ENCODE assay signal across 8 mouse cellular contexts in genomic region chr6:43666611-43667400, GRCm38 (mm10). TPM values are rescaled to one million over a fixed set of nuclear protein-coding genes. Genes with fewer than 3 reads are reported as not detected.
DNase-seq lines count a peak whose midpoint lies in the region; ATAC-seq and TF ChIP-seq lines count a peak whose summit lies in the region.

No protein-coding gene starts in this region.

- no peak for TF ChIP-seq POLR2A in cortical plate, adult 2 months (IDR thresholded peaks at IDR 0.05; ENCODE audit: extremely low read depth, insufficient read depth, low read length)
- no peak for TF ChIP-seq POLR2A in lung, adult 2 months (IDR thresholded peaks at IDR 0.05; ENCODE audit: borderline replicate concordance, extremely low read depth, low read depth, low read length)

- TF ChIP-seq CTCF in cortical plate, adult 2 months (IDR thresholded peaks at IDR 0.05; ENCODE audit: extremely low read depth, insufficient read depth, low read length), result no peak
- TF ChIP-seq CTCF in lung, adult 2 months (IDR thresholded peaks at IDR 0.05; ENCODE audit: insufficient read depth, low read length), result no peak

- ATAC-seq in kidney, embryonic 14.5 days (ENCODE audit: low FRiP score, low TSS enrichment), result peak; percentile 1; the same call in 1 of the 2 replicates
- ATAC-seq in hindbrain, embryonic 15.5 days (ENCODE audit: low FRiP score, low read depth), result no peak; the same call in 1 of the 2 replicates
- ATAC-seq in midbrain, embryonic 16.5 days, result peak; percentile 18

- H3K9me3 ChIP-seq in kidney, embryonic 14.5 days (ENCODE audit: control insufficient read depth, low read length), result peaks cover 3% of the 10 kb centered on the region; the same call in 1 of the 2 replicates
- no peaks in the 10 kb centered on the region for H3K9me3 ChIP-seq in hindbrain, embryonic 15.5 days
- H3K9me3 ChIP-seq in midbrain, embryonic 16.5 days (replicated peaks; ENCODE audit: control insufficient read depth, low read length, poor library complexity, severe bottlenecking), result no peaks in the 10 kb centered on the region

- peak overlapping the region; percentile 91; the same call in 1 of the 2 replicates for H3K27ac ChIP-seq in kidney, embryonic 14.5 days (ENCODE audit: low read depth, low read length)
- peak overlapping the region; percentile 83 for H3K27ac ChIP-seq in cortical plate, adult 2 months (ENCODE audit: insufficient read depth, low read length)
- peak overlapping the region; percentile 96 for H3K27ac ChIP-seq in hindbrain, embryonic 15.5 days (replicated peaks)
- H3K27ac ChIP-seq in midbrain, embryonic 16.5 days (ENCODE audit: low read length), result peak overlapping the region; percentile 96

- no peaks in the 10 kb centered on the region for H3K27me3 ChIP-seq in kidney, embryonic 14.5 days (ENCODE audit: control insufficient read depth, insufficient read depth, low read length)
- no peaks in the 10 kb centered on the region for H3K27me3 ChIP-seq in hindbrain, embryonic 15.5 days
- no peaks in the 10 kb centered on the region for H3K27me3 ChIP-seq in midbrain, embryonic 16.5 days (ENCODE audit: control insufficient read depth, insufficient read depth, low read depth, low read length)

- WGBS in kidney, embryonic 14.5 days, result 88% methylated on average over 7 of the region's 7 CpGs
- WGBS in hindbrain, embryonic 15.5 days, result 84% methylated on average over 7 of the region's 7 CpGs
- 85% methylated on average over 7 of the region's 7 CpGs for WGBS in midbrain, embryonic 16.5 days
- WGBS in lung, adult 2 months, result 75% methylated on average over 7 of the region's 7 CpGs

- no peak for DNase-seq in kidney, postnatal 10 days
- DNase-seq in yolk sac, embryonic 10.5 days (ENCODE audit: low spot score), result no peak
- no peak for DNase-seq in lung, adult 2 months
- no peak for DNase-seq in spleen, postnatal 36 days (ENCODE audit: low spot score in 2 of 2)

- H3K4me2 ChIP-seq in kidney, embryonic 14.5 days (replicated peaks; ENCODE audit: low read depth, low read length), result peak overlapping the region; percentile 55
- peak overlapping the region; percentile 62 for H3K4me2 ChIP-seq in hindbrain, embryonic 15.5 days
- peak overlapping the region; percentile 48 for H3K4me2 ChIP-seq in midbrain, embryonic 16.5 days (ENCODE audit: low read length)

- H3K4me3 ChIP-seq in kidney, embryonic 14.5 days (ENCODE audit: low read length), result peak overlapping the region; percentile 52; the same call in 1 of the 2 replicates
- peak overlapping the region; percentile 72; the same call in 1 of the 2 replicates for H3K4me3 ChIP-seq in cortical plate, adult 2 months (ENCODE audit: insufficient read depth, low read length)
- H3K4me3 ChIP-seq in hindbrain, embryonic 15.5 days, result peak overlapping the region; percentile 65
- peak overlapping the region; percentile 52 for H3K4me3 ChIP-seq in midbrain, embryonic 16.5 days (ENCODE audit: low read depth, low read length)
- H3K4me3 ChIP-seq in lung, adult 2 months (replicated peaks; ENCODE audit: extremely low read depth, low read depth, low read length), result no peak overlapping the region

- peak overlapping the region; percentile 67; the same call in 1 of the 2 replicates for H3K9ac ChIP-seq in kidney, embryonic 14.5 days (ENCODE audit: low read depth, low read length)
- H3K9ac ChIP-seq in hindbrain, embryonic 15.5 days, result peak overlapping the region; percentile 59
- peak overlapping the region; percentile 80 for H3K9ac ChIP-seq in midbrain, embryonic 16.5 days (ENCODE audit: low read depth, low read length)

- H3K36me3 ChIP-seq in kidney, embryonic 14.5 days (ENCODE audit: control insufficient read depth, insufficient read depth, low read length), result no peaks in the 10 kb centered on the region; the same call in 1 of the 2 replicates
- H3K36me3 ChIP-seq in hindbrain, embryonic 15.5 days, result no peaks in the 10 kb centered on the region
- no peaks in the 10 kb centered on the region for H3K36me3 ChIP-seq in midbrain, embryonic 16.5 days (ENCODE audit: control insufficient read depth, insufficient read depth, low read length)

- no peaks in the 10 kb centered on the region for H3K4me1 ChIP-seq in kidney, embryonic 14.5 days (ENCODE audit: control insufficient read depth, insufficient read depth, low read length)
- H3K4me1 ChIP-seq in cortical plate, adult 2 months (ENCODE audit: control insufficient read depth, insufficient read depth, low read length), result peaks cover 3% of the 10 kb centered on the region; the same call in 1 of the 2 replicates
- 0 out of 2 replicates have a peak, but pooled peaks cover 10% of the 10 kb centered on the region for H3K4me1 ChIP-seq in hindbrain, embryonic 15.5 days (replicated peaks)
- H3K4me1 ChIP-seq in midbrain, embryonic 16.5 days (ENCODE audit: control insufficient read depth, insufficient read depth, low read length), result peaks cover 9% of the 10 kb centered on the region
- H3K4me1 ChIP-seq in lung, adult 2 months (ENCODE audit: control insufficient read depth, insufficient read depth, low read length), result peaks cover 3% of the 10 kb centered on the region; the same call in 1 of the 2 replicates

RNA-seq across cellular contexts. Expression of gene Tpk1, which starts 0.7 kb away (rescaled TPM):
- 10.0 and 14.2 TPM in 2 replicates for polyA plus RNA-seq in kidney, embryonic 14.5 days (2014; fragmentation: Nextera tagmentation; extraction: Ambion mirVana)
- polyA plus RNA-seq in cortical plate, adult 2 months (2012; rRNA removed), result 2.7 and 3.4 TPM in 2 replicates
- 4.9 and 6.1 TPM in 2 replicates for polyA plus RNA-seq in hindbrain, embryonic 15.5 days (2015; fragmentation: Nextera tagmentation; extraction: Ambion mirVana)
- polyA plus RNA-seq in midbrain, embryonic 16.5 days (2015; fragmentation: Nextera tagmentation; extraction: Ambion mirVana), result 6.0 and 6.1 TPM in 2 replicates
- polyA plus RNA-seq in lung, adult 2 months (2012; rRNA removed), result 2.7 and 3.3 TPM in 2 replicates
